Mouse (Mus musculus) testis, postnatal 14 days (tissue): ENCODE results near the gene Pdzrn4.

ENCODE experiments used
- DNase-seq: peaks from one replicate; pipeline ENCODE4 v3.0.0; 2021; ENCODE audit warnings: low spot score

The Pdzrn4 gene

GRCm38 (mm10) chr15:92739887-92740286, 343.2 kb downstream of the Pdzrn4 start:
- no peak for DNase-seq

DNA sequence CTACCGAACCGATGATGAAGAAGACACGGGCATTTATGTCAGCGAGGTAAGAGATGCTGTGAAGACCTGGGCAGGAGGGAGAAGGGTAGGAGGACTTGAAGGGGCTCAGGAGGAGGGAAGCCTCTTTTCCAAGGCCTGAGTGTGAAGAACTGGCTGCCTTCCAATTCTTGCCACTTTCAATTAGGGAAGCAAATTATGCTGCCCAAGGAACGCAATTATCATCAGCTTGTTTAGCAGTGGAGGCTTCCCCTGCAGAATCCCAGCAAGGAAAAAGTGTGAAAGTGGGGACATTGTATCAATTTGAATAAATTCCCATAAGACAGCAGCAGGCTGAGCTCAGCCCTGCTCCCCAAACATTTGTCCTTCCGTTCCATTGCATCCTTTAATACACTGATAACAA, 346.9 kb downstream of the Pdzrn4 start:
- DNase-seq, result no peak

- no peak for DNase-seq
These were observed 349.4 kb downstream of the Pdzrn4 start for GRCm38 (mm10) chr15:92746081-92746480.

GRCm38 (mm10) chr15:92752167-92752566, 355.5 kb downstream of the Pdzrn4 start:
- no peak for DNase-seq

- no peak for DNase-seq
These were observed 355.9 kb downstream of the Pdzrn4 start for GRCm38 (mm10) chr15:92752578-92752977.

DNA sequence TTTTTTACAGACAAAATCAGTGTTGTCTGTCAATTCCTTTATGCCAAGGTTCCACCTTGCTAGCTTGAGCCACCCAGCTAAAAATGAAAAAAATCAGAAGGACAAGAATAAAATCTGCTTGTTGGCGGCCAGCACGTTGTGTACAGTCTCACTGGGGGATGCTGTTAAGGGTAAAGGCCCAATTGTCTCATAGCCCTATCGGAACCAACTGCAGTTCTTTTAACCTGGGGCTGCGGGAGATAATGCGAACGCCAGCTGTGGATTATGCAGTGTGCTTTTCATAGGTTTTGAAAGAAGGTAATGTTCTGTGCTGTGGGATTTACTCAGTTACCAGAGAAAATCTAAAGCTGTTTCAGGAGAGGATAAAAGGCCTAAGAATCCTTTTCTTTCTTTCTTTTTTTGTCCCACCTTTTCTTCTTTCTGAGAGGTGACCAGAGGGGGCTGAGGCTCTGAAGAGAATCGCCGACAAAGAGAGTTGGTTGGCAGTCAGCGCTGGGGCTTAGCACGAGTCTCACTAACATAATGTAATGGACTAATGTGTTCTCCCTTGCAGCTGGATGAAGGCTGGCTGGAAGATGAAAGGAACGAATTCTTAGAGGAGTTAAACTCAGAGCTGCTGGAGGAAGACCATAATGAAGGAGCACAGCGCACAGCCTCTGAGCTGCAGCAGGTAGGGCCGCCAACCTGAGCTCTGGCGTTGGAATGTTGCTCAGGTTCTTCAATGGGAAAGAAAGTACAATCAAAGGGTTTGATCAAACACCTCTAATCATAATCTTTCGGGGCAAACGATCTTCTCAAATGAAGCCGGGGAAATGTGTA, 360.6 kb downstream of the Pdzrn4 start:
- DNase-seq, result no peak

DNA sequence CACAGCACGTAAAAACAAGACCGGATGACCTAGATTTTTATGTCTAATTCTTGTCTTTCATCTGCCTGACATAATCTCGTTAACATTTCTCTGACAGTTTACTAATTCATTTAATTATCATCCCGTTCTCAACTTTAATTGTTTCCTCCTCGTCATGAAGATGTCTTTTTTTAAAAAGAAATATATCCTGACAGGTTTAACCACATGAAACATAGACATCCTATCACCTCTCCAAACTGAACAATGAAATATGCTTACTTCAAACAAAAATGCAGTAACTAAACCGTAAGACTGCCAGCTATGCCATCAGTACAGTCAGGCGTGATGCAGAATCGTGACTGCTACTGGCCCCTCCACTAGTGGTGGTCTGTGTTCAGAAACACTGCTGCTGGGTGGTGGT, 362.3 kb downstream of the Pdzrn4 start:
- no peak for DNase-seq

- DNase-seq, result no peak
These were observed 366.6 kb downstream of the Pdzrn4 start for GRCm38 (mm10) chr15:92763303-92763702.

DNA sequence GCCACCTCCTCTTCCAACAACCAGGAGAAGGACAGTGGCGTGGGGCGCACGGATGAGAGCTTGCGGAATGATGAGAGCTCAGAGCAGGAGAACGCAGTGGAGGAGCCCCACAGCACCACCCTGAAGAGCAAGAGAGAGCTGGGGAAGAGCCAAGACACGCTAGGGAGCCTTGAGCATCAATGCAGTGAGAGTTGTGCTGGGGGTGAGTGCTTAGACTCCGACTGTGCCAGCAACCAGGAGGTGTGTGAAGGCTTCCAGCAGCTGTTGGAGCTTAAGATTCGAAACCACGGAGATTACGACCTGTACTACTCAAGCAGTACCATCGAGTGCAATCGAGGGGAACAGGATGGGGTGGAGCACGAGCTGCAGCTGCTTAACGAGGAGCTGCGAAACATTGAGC, 372.9 kb downstream of the Pdzrn4 start:
- DNase-seq, result no peak

GRCm38 (mm10) chr15:92788036-92788435, 391.4 kb downstream of the Pdzrn4 start:
- DNase-seq, result no peak

DNA sequence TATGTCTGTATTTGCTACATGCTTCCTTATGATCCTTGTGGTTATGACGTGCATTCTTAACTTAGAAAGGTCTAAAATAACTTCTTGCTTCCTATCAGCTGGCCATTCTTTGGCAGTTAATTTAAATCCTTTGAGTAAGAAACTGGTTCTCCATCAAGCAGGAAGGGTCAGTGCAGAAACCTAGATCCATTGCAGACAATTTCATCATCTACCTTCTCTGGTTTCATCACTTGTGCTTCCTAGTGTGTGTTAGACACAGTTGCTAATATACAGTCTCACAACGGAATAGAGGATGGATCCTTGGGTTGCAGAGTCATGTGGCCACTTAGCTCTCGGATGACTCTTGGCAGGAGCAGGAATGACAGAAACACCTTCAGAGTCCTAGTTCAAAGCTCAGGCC, 397.6 kb downstream of the Pdzrn4 start:
- DNase-seq, result no peak

DNA sequence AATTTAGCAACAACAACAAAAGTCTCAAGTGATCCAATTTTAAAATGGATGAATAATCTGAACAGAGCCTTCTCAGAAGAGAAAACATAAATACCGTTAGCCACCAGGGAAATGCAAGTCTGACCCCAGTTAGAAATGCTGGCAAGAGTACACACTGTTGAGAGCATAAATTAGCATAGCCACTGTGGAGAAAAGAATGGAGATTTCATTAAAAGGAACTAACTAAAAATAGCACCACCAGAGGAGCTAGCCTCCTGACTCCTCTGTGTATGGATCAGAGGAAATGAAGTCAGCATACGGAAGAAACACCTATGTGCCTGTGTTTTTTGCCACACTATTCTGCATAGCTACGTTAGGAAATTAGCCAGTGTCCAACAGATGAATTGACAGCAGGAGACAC, 409.3 kb downstream of the Pdzrn4 start:
- DNase-seq, result no peak

DNA sequence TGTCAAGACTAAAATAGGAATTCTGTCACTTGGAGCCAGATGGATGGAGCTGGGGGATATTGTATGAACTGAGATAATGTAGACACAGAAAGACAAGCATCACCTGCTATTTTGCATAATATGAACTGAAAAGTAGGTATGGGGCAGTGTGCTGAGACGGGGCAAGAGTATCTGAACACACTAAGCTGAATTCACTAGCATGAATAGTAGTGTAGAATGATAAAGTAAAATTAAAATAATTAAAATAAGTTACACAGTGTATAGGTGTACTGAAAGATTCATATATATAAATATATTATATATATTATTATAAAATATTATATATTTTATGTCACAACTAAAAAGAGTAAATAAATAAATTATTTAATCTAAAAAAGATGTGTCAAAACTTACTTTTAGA, 409.7 kb downstream of the Pdzrn4 start:
- no peak for DNase-seq
